Mouse (Mus musculus) neural tube, embryonic 14.5 days (tissue): ENCODE results near the gene Bcas3. TPM values are rescaled to one million over a fixed set of nuclear protein-coding genes. Genes with fewer than 3 reads are reported as not detected.

Experiments used
- ATAC-seq: fragments of 200-750 bp; cut with Nextera tagmentation; 2 replicates; pipeline ENCODE4 v1.8.0; 2017; ENCODE audit warnings: low read depth, mild to moderate bottlenecking, moderate TSS enrichment, moderate library complexity
- H3K27ac ChIP-seq: fragments of 300-500 bp; sonication (generic); 2 replicates; pipeline ENCODE4 v1.5.1; 2014; ENCODE audit warnings: low read depth, mild to moderate bottlenecking, control low read depth, low read length, moderate library complexity, mixed read lengths
- H3K27me3 ChIP-seq: fragments of 300-500 bp; sonication (generic); 2 replicates; pipeline ENCODE4 v1.6.1; 2014; ENCODE audit warnings: low read length; ENCODE audit not compliant: control insufficient read depth, insufficient read depth
- H3K36me3 ChIP-seq: fragments of 300-500 bp; sonication (generic); 2 replicates; pipeline ENCODE4 v1.6.1; 2014; ENCODE audit warnings: low read length, mixed read lengths; ENCODE audit not compliant: control insufficient read depth, insufficient read depth
- H3K4me1 ChIP-seq: fragments of 300-500 bp; sonication (generic); 2 replicates; pipeline ENCODE4 v1.6.1; 2014; ENCODE audit warnings: low read length; ENCODE audit not compliant: control insufficient read depth, insufficient read depth
- H3K4me2 ChIP-seq: fragments of 300-500 bp; sonication (generic); 2 replicates; pipeline ENCODE4 v1.6.1; 2014; ENCODE audit warnings: mild to moderate bottlenecking, low read depth, low read length, control low read depth
- H3K4me3 ChIP-seq: fragments of 300-500 bp; sonication (generic); 2 replicates; pipeline ENCODE4 v1.5.1; 2014; ENCODE audit warnings: low read depth, low read length, control low read depth, mixed read lengths
- H3K9ac ChIP-seq: fragments of 300-500 bp; sonication (generic); replicated peaks from 2 replicates; pipeline ENCODE4 v1.6.1; 2014; ENCODE audit warnings: low read depth, mild to moderate bottlenecking, control low read depth, low read length, mixed read lengths
- H3K9me3 ChIP-seq: fragments of 300-500 bp; sonication (generic); 2 replicates; pipeline ENCODE4 v1.6.1; 2016; ENCODE audit warnings: low read length; ENCODE audit not compliant: control insufficient read depth
- WGBS: fragments of 180-500 bp; shearing (Covaris S2); extraction: QIAGEN DNeasy Blood & Tissue Kit; methylation state at CpG from one replicate; pipeline ENCODE4 v1.1.7; 2014; 5-methylcytosine and 5-hydroxymethylcytosine counted together
- polyA plus RNA-seq: library from polyadenylated mRNA; unstranded; fragments of >200 nt; fragmentation: Nextera tagmentation; extraction: Ambion mirVana; gene quantifications from 2 replicates; pipeline ENCODE4 v1.2.1, GENCODE M21; 2014

Bcas3 gene
- polyA plus RNA-seq, 1 experiment from 2014 or later, result 30.9 TPM

- ATAC-seq, result no peak
- no peaks in the 10 kb centered on the region for H3K9me3 ChIP-seq
- no peaks in the 10 kb centered on the region for H3K27me3 ChIP-seq
- WGBS, result 47% methylated on average over 8 of the region's 8 CpGs
- H3K4me3 ChIP-seq, result no peak overlapping the region
- no peak overlapping the region for H3K9ac ChIP-seq
- H3K36me3 ChIP-seq, result no peaks in the 10 kb centered on the region
- no peak overlapping the region for H3K27ac ChIP-seq
- H3K4me1 ChIP-seq, result no peaks in the 10 kb centered on the region
- no peak overlapping the region for H3K4me2 ChIP-seq
Observed at GRCm38 (mm10) chr11:85687816-85688439, 335.0 kb downstream of the Bcas3 start.

DNA sequence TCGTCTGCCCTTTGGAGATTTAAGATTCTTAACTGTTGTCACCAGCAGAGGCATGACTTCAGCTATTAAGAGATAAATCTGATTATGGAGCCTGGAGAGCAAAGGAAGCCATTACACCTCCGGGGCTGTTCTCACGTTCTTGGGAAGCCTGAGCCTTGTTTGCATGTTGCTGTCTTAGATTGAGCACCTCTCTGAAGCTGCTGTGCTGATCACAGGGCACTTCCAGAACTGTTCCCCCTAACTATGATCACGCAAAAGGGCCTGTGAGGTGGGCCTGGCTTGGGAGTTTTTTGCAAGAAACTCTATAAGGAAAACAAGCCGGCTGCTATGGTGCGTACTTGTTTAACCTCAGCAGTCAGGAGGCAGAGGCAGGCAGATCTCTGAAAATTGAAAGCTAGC lies 335.5 kb downstream of the Bcas3 start:
- H3K4me2 ChIP-seq, result no peak overlapping the region
- H3K4me3 ChIP-seq, result no peak overlapping the region
- H3K9me3 ChIP-seq, result no peaks in the 10 kb centered on the region
- no peak overlapping the region for H3K27ac ChIP-seq
- no peak for ATAC-seq
- H3K36me3 ChIP-seq, result no peaks in the 10 kb centered on the region
- H3K4me1 ChIP-seq, result no peaks in the 10 kb centered on the region
- WGBS, result 81% methylated on average over 6 of the region's 6 CpGs
- H3K9ac ChIP-seq, result no peak overlapping the region
- no peaks in the 10 kb centered on the region for H3K27me3 ChIP-seq

DNA sequence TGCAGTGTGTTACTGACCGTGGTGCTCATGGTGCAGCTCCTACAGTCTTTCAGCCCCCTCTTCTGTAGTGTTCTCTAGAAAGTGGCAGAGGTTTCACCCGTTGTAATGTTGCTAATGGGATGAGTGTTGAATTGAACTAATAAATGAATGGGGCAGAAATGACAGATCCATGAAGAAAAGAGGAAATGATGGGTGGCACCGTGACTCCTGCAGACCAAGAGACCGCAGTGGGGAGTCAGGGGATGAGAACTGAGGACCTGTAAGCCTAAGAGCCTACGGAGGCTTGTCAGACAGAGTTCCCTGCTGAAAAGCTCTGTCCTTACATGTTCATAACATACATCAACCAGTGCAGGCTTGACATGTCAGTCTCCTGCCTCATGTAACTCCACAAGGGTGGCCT lies 336.3 kb downstream of the Bcas3 start:
- H3K4me2 ChIP-seq, result no peak overlapping the region
- WGBS, result 88% methylated on average over 5 of the region's 5 CpGs
- H3K27me3 ChIP-seq, result no peaks in the 10 kb centered on the region
- no peak overlapping the region for H3K27ac ChIP-seq
- H3K4me3 ChIP-seq, result no peak overlapping the region
- H3K9me3 ChIP-seq, result no peaks in the 10 kb centered on the region
- H3K36me3 ChIP-seq, result no peaks in the 10 kb centered on the region
- no peaks in the 10 kb centered on the region for H3K4me1 ChIP-seq
- H3K9ac ChIP-seq, result no peak overlapping the region
- no peak for ATAC-seq

DNA sequence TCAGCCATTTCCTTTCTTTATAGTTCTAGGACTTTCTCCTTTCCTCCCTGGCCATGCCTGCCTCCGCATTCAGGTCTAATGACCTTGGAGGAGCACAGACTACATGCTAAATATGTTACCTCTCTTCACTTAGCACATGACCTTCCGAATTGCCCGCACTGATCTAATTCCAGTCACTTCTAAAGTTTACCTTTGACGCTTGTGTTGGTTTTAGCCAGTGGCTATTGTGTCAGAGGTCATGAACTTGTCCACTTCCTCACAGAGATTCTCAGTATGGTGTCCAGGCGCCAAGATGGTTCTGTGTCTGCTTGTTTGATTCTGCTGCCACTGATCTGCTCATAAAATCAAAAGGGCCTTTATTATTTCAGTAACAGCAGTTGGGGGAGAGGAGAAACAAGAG lies 338.3 kb downstream of the Bcas3 start:
- Histone ChIP-seq H3K9ac (no peak overlapping the region), H3K4me3 (no peak overlapping the region), H3K4me1 (0 out of 2 replicates have a peak, but pooled peaks cover 4% of the 10 kb centered on the region), H3K4me2 (no peak overlapping the region), H3K27me3 (no peaks in the 10 kb centered on the region), H3K27ac (no peak overlapping the region), H3K9me3 (no peaks in the 10 kb centered on the region), H3K36me3 (no peaks in the 10 kb centered on the region)
- 46% methylated on average over 5 of the region's 5 CpGs for WGBS
- no peak for ATAC-seq

GRCm38 (mm10) chr11:85695614-85696263 lies 342.8 kb downstream of the Bcas3 start:
- H3K9ac ChIP-seq, result no peak overlapping the region
- WGBS, result 49% methylated on average over 16 of the region's 16 CpGs
- H3K27ac ChIP-seq, result no peak overlapping the region
- no peaks in the 10 kb centered on the region for H3K36me3 ChIP-seq
- H3K9me3 ChIP-seq, result no peaks in the 10 kb centered on the region
- no peak overlapping the region for H3K4me3 ChIP-seq
- no peak for ATAC-seq
- no peak overlapping the region for H3K4me2 ChIP-seq
- no peaks in the 10 kb centered on the region for H3K27me3 ChIP-seq
- H3K4me1 ChIP-seq, result 0 out of 2 replicates have a peak, but pooled peaks cover 4% of the 10 kb centered on the region

DNA sequence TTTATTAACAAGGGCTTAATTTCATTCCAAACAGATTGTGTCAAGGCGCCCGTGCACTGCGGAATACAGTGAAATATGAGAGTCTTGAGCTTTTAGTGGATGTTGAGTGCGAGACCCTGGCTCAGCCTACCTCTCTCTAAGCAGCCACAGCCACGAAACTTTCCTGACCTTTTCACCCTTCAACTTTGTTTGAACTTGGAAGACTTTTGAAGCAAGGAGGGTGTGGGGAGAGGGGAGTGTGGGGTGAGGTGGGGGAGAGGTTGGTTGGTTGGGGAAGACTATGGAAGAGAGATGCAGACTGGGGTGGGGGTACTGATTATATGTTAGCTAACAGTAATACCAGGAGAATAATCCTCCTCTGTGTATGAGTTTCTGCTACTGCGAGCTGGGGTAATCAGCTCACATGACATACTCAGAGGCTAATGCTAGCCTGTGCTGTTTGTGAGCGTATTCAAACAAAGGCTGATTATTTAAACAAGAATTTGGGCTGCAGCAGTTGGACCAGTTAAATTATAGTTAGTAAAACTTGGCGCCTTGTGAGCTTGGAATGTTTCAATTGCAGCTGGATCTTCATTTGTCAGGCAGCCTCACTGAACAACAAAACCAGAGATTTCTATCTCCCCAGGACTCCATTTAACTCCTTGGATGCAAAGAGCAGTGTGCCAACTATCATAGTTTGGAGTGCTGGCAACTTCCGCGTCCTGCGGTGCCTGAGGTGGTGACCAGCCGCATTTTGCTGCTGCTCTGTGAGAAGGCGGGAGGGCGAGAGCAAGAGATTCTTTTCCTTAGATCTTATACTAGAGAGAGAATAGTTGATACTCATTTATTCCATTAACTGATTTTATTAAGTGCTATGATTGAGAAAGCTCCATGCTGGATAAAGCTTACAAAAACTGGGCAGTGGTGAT lies 343.8 kb downstream of the Bcas3 start:
- Histone ChIP-seq H3K4me2 (no peak overlapping the region), H3K4me1 (0 out of 2 replicates have a peak, but pooled peaks cover 4% of the 10 kb centered on the region), H3K27ac (no peak overlapping the region), H3K9me3 (no peaks in the 10 kb centered on the region), H3K27me3 (no peaks in the 10 kb centered on the region), H3K4me3 (no peak overlapping the region), H3K9ac (no peak overlapping the region), H3K36me3 (no peaks in the 10 kb centered on the region)
- WGBS, result 34% methylated on average over 14 of the region's 14 CpGs
- no peak for ATAC-seq

DNA sequence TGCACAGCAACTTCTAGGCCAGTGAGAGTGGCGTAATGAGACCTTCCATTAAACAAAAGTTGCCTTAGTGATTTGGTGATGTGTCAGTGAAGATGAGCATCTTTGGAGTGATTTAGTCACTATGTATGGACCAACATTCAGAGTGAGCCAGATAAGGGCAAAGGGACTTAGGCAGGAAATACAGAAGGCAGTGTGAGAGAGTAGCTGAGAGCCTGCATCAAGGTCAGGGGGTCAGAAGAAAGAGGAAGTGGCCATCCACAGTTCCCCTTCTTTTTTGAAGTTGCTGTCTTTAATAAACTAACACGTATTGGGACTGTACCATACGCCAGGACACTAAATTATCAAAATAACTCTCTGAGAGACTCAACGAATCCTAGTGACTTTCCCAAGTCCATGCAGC lies 344.5 kb downstream of the Bcas3 start:
- Histone ChIP-seq H3K36me3 (no peaks in the 10 kb centered on the region), H3K27ac (no peak overlapping the region), H3K4me2 (no peak overlapping the region), H3K4me1 (0 out of 2 replicates have a peak, but pooled peaks cover 4% of the 10 kb centered on the region), H3K9me3 (no peaks in the 10 kb centered on the region), H3K27me3 (no peaks in the 10 kb centered on the region), H3K4me3 (no peak overlapping the region), H3K9ac (no peak overlapping the region)
- 87% methylated on average over 4 of the region's 4 CpGs for WGBS
- ATAC-seq, result no peak

DNA sequence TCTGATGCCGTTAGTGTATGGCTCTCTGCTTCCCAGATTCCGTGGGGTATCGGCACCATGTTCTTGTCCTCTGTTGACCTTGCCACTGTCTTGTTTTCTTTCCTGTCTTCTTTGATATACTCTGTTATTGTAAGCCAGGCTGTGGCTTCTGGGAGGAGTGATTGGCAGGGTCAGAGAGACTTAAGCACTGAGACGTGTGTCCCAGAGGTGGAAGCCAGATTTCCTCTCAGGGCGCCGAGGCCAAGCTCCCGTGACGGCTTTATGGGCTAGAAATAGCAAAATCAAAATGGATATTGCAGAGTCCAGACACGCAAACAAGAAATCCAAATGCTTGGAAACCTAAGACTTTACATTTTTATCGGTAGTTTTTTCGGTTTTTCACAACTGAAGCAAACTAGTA lies 345.3 kb downstream of the Bcas3 start:
- H3K4me1 ChIP-seq, result 0 out of 2 replicates have a peak, but pooled peaks cover 4% of the 10 kb centered on the region
- no peaks in the 10 kb centered on the region for H3K27me3 ChIP-seq
- no peak for ATAC-seq
- H3K9me3 ChIP-seq, result no peaks in the 10 kb centered on the region
- no peak overlapping the region for H3K9ac ChIP-seq
- no peak overlapping the region for H3K27ac ChIP-seq
- 75% methylated on average over 11 of the region's 11 CpGs for WGBS
- no peak overlapping the region for H3K4me2 ChIP-seq
- no peak overlapping the region for H3K4me3 ChIP-seq
- H3K36me3 ChIP-seq, result no peaks in the 10 kb centered on the region
